Mouse (Mus musculus): ENCODE data around the gene Trak1. TPM values are rescaled to one million over a fixed set of nuclear protein-coding genes. Genes with fewer than 3 reads are reported as not detected.

Gene Trak1
- polyA plus RNA-seq, 1 experiment from 2014 or later: 8.8 TPM

Other genes with a start within 250 kb of the Trak1 start
- 193 and 213 TPM in 2 replicates for gene Ulk4, start 20.3 kb upstream of the Trak1 start, polyA plus RNA-seq (2014; fragmentation: Nextera tagmentation; extraction: Ambion mirVana)
- 0.65 and 1.7 TPM in 2 replicates for gene Cck, start 198.2 kb downstream of the Trak1 start, polyA plus RNA-seq (2014; fragmentation: Nextera tagmentation; extraction: Ambion mirVana)

Data from embryonic facial prominence, embryonic 11.5 days (tissue).